Mouse (Mus musculus): ENCODE results near the gene Calm3. TPM values are rescaled to one million over a fixed set of nuclear protein-coding genes. Genes with fewer than 3 reads are reported as not detected.
A peak's percentile ranks its signal among the peaks of the same experiment; 100 is the strongest.

Calm3 gene
- total and polyA plus RNA-seq, 3 experiments, result 294 to 623 (median 326) TPM

GRCm38 (mm10) chr7:16950861-16951635 is 27.1 kb upstream of the Calm3 start:
- in situ Hi-C loops (cut with MboI; ENCODE audit: low pct_ligation_motif_present, low pct_unique_long_range_greater_than_20kb, low sequenced_read_pairs), result loop anchor here (5.0 kb wide), 2 partner anchors 46 to 116 kb away; no protein-coding TSS in a partner anchor

GRCm38 (mm10) chr7:16949908-16950841 is 26.3 kb upstream of the Calm3 start:
- H3K4me3 ChIP-seq (replicated peaks in 1 of 3; ENCODE audit: low read depth in 2 of 3, low read length in 2 of 3, poor library complexity in 1 of 3), result peak overlapping the region; percentile 49 to 53 (median 50)
- no peaks in the 10 kb centered on the region for H3K79me2 ChIP-seq (replicated peaks; ENCODE audit: control insufficient read depth, extremely low read depth, insufficient read depth, poor library complexity, severe bottlenecking)
- peaks cover 0 to 12% of the 10 kb centered on the region in 2 experiments; a peak in 2 of 4 replicates for H3K4me1 ChIP-seq (ENCODE audit: control insufficient read depth in 1 of 2, insufficient read depth in 2 of 2)
- peak overlapping the region; percentile 43; the same call in 1 of the 2 replicates for H3K27ac ChIP-seq (ENCODE audit: insufficient read depth, low read depth)
- H3K27me3 ChIP-seq (replicated peaks), result peaks cover 24% of the 10 kb centered on the region
- H3K36me3 ChIP-seq (replicated peaks in 1 of 2; ENCODE audit: control insufficient read depth in 1 of 2, insufficient read depth in 1 of 2, low read length in 1 of 2), result no peaks in the 10 kb centered on the region
- peaks cover 4% of the 10 kb centered on the region for H3K9me3 ChIP-seq (replicated peaks; ENCODE audit: low read length)
- peak; percentile 63 for DNase-seq (ENCODE audit: extremely low read depth)
- peak overlapping the region; percentile 10; the same call in 1 of the 2 replicates for H3K9ac ChIP-seq (ENCODE audit: insufficient read depth, low read depth)
- dilution Hi-C loops (cut with MboI; ENCODE audit: extremely low pct_ligation_motif_present, extremely low pct_unique_long_range_greater_than_20kb, low sequenced_read_pairs) (no loop called here), in situ Hi-C loops (cut with MboI; ENCODE audit: low pct_ligation_motif_present, low pct_unique_long_range_greater_than_20kb, low sequenced_read_pairs) (loop anchor here (5.0 kb wide), 2 partner anchors 47 to 117 kb away; no protein-coding TSS in a partner anchor)
- H3K4me2 ChIP-seq (ENCODE audit: insufficient read depth, low read depth, poor library complexity, severe bottlenecking), result peak overlapping the region; percentile 82
- no peak for TF ChIP-seq CHD2 (IDR thresholded peaks at IDR 0.05; ENCODE audit: low read length)
- peak; percentile 35; the same call in 1 of the 2 replicates for TF ChIP-seq ZC3H11A (IDR thresholded peaks at IDR 0.05; ENCODE audit: low read depth, low read length)
- TF ChIP-seq NRF1 (IDR thresholded peaks at IDR 0.05; ENCODE audit: low read depth, low read length), result peak; percentile 32; the same call in 1 of the 2 replicates
- TF ChIP-seq NELFE (IDR thresholded peaks at IDR 0.05; ENCODE audit: low read depth, low read length), result peak; percentile 50; the same call in 1 of the 2 replicates
- no peak for TF ChIP-seq PAX5 (IDR thresholded peaks at IDR 0.05; ENCODE audit: low read length)
- no peak for TF ChIP-seq MXI1 (IDR thresholded peaks at IDR 0.05; ENCODE audit: low read depth, low read length)
- no peak for TF ChIP-seq GABPA (IDR thresholded peaks at IDR 0.05; ENCODE audit: insufficient replicate concordance, low read depth, low read length)
- TF ChIP-seq IRF4 (IDR thresholded peaks at IDR 0.05; ENCODE audit: low read depth, low read length), result 0 out of 2 replicates have a peak, but pooled peaks have one; percentile 21
- peak; percentile 77 for TF ChIP-seq SMC3 (IDR thresholded peaks at IDR 0.05; ENCODE audit: low read depth, low read length)
- TF ChIP-seq CHD1 (IDR thresholded peaks at IDR 0.05; ENCODE audit: low read depth, low read length), result no peak
- TF ChIP-seq POLR2A (IDR thresholded peaks at IDR 0.05; ENCODE audit: low read depth, low read length), result peak; percentile 42; the same call in 1 of the 2 replicates
- TF ChIP-seq TCF12 (IDR thresholded peaks at IDR 0.05; ENCODE audit: low read depth, low read length), result no peak; the same call in 1 of the 2 replicates
- peak; percentile 7; the same call in 1 of the 2 replicates for TF ChIP-seq BHLHE40 (IDR thresholded peaks at IDR 0.05; ENCODE audit: low read depth, low read length)
- no peak for TF ChIP-seq JUN (IDR thresholded peaks at IDR 0.05; ENCODE audit: insufficient read depth, low read depth, low read length)
- peak; percentile 88 for TF ChIP-seq RAD21 (IDR thresholded peaks at IDR 0.05; ENCODE audit: low read depth, low read length)
- TF ChIP-seq UBTF (IDR thresholded peaks at IDR 0.05; ENCODE audit: low read depth, low read length), result no peak

More at GRCm38 (mm10) chr7:16950861-16951635, 27.1 kb upstream of the Calm3 start:
- H3K4me2 ChIP-seq (ENCODE audit: insufficient read depth, low read depth, poor library complexity, severe bottlenecking), result peak overlapping the region; percentile 82
- H3K79me2 ChIP-seq (replicated peaks; ENCODE audit: control insufficient read depth, extremely low read depth, insufficient read depth, poor library complexity, severe bottlenecking), result no peaks in the 10 kb centered on the region
- H3K9me3 ChIP-seq (replicated peaks; ENCODE audit: low read length), result no peaks in the 10 kb centered on the region
- peak; percentile 93 for DNase-seq (ENCODE audit: extremely low read depth)
- H3K4me3 ChIP-seq (replicated peaks in 1 of 3; ENCODE audit: low read depth in 2 of 3, low read length in 2 of 3, poor library complexity in 1 of 3), result peak overlapping the region; percentile 49 to 53 (median 50)
- H3K36me3 ChIP-seq (replicated peaks in 1 of 2; ENCODE audit: control insufficient read depth in 1 of 2, insufficient read depth in 1 of 2, low read length in 1 of 2), result no peaks in the 10 kb centered on the region
- H3K27ac ChIP-seq (ENCODE audit: insufficient read depth, low read depth), result peak overlapping the region; percentile 43; the same call in 1 of the 2 replicates
- peaks cover 0 to 12% of the 10 kb centered on the region in 2 experiments; a peak in 2 of 4 replicates for H3K4me1 ChIP-seq (ENCODE audit: control insufficient read depth in 1 of 2, insufficient read depth in 2 of 2)
- peak overlapping the region; percentile 54; the same call in 1 of the 2 replicates for H3K9ac ChIP-seq (ENCODE audit: insufficient read depth, low read depth)
- 0 out of 2 replicates have a peak, but pooled peaks have one; percentile 6 for TF ChIP-seq SIN3A (IDR thresholded peaks at IDR 0.05; ENCODE audit: low read length)
- TF ChIP-seq USF2 (conservative IDR thresholded peaks at IDR 0.05; ENCODE audit: low read depth, low read length), result no peak
- TF ChIP-seq GABPA (IDR thresholded peaks at IDR 0.05; ENCODE audit: insufficient replicate concordance, low read depth, low read length), result no peak
- 0 out of 2 replicates have a peak, but pooled peaks have one; percentile 7 for TF ChIP-seq TBP (conservative IDR thresholded peaks at IDR 0.05; ENCODE audit: low read depth, low read length)
- peak; percentile 50 to 94 for TF ChIP-seq CTCF (conservative IDR thresholded peaks at IDR 0.05 in 1 of 2, IDR thresholded peaks at IDR 0.05 in 1 of 2; ENCODE audit: low read depth in 2 of 2, low read length in 2 of 2)
- peak; percentile 30; the same call in 1 of the 2 replicates for TF ChIP-seq BHLHE40 (IDR thresholded peaks at IDR 0.05; ENCODE audit: low read depth, low read length)
- TF ChIP-seq ELF1 (IDR thresholded peaks at IDR 0.05; ENCODE audit: low read depth, low read length), result peak; percentile 92
- peak; percentile 22; the same call in 1 of the 2 replicates for TF ChIP-seq IRF4 (IDR thresholded peaks at IDR 0.05; ENCODE audit: low read depth, low read length)
- no peak for TF ChIP-seq NRF1 (IDR thresholded peaks at IDR 0.05; ENCODE audit: low read depth, low read length)
- TF ChIP-seq ETS1 (conservative IDR thresholded peaks at IDR 0.05; ENCODE audit: low read depth, low read length), result no peak
- peak; percentile 92 for TF ChIP-seq SMC3 (IDR thresholded peaks at IDR 0.05; ENCODE audit: low read depth, low read length)
- no peak for TF ChIP-seq MXI1 (IDR thresholded peaks at IDR 0.05; ENCODE audit: low read depth, low read length)
- TF ChIP-seq MAX (IDR thresholded peaks at IDR 0.05; ENCODE audit: low read length), result peak; percentile 23; the same call in 1 of the 2 replicates
- peak; percentile 58 for TF ChIP-seq ZC3H11A (IDR thresholded peaks at IDR 0.05; ENCODE audit: low read depth, low read length)
- peak; percentile 32; the same call in 1 of the 2 replicates for TF ChIP-seq POLR2A (IDR thresholded peaks at IDR 0.05; ENCODE audit: low read depth, low read length)
- peak; percentile 63; the same call in 1 of the 2 replicates for TF ChIP-seq MYC (IDR thresholded peaks at IDR 0.05; ENCODE audit: low read depth, low read length)
- no peak for TF ChIP-seq USF1 (IDR thresholded peaks at IDR 0.05; ENCODE audit: low read depth, low read length)
- TF ChIP-seq MAZ (IDR thresholded peaks at IDR 0.05; ENCODE audit: low read depth, low read length), result no peak
- no peak for TF ChIP-seq ZMIZ1 (IDR thresholded peaks at IDR 0.05; ENCODE audit: low read depth, low read length)
- no peak for TF ChIP-seq PAX5 (IDR thresholded peaks at IDR 0.05; ENCODE audit: low read length)
- peak; percentile 34; the same call in 1 of the 2 replicates for TF ChIP-seq MEF2A (IDR thresholded peaks at IDR 0.05; ENCODE audit: borderline replicate concordance, low read depth, low read length)
- no peak for TF ChIP-seq E2F4 (IDR thresholded peaks at IDR 0.05; ENCODE audit: insufficient replicate concordance, low read depth, low read length)
- TF ChIP-seq HCFC1 (IDR thresholded peaks at IDR 0.05; ENCODE audit: low read depth, low read length), result peak; percentile 54; the same call in 1 of the 2 replicates
- TF ChIP-seq JUN (IDR thresholded peaks at IDR 0.05; ENCODE audit: insufficient read depth, low read depth, low read length), result peak; percentile 93
- peak; percentile 81 for TF ChIP-seq RAD21 (IDR thresholded peaks at IDR 0.05; ENCODE audit: low read depth, low read length)
- TF ChIP-seq JUND (conservative IDR thresholded peaks at IDR 0.05; ENCODE audit: low read depth, low read length), result peak; percentile 91
- peaks cover 18% of the 10 kb centered on the region for H3K27me3 ChIP-seq (replicated peaks)
- dilution Hi-C loops (cut with MboI; ENCODE audit: extremely low pct_ligation_motif_present, extremely low pct_unique_long_range_greater_than_20kb, low sequenced_read_pairs), result no loop called here

All from CH12.LX (cell line).